Mouse (Mus musculus) fat pad, adult 2 months (tissue): ENCODE results near the gene Hpse.

Experiments
- DNase-seq: peaks from one replicate; pipeline ENCODE4 v3.0.0-alpha.2; 2011; ENCODE audit warnings: low read depth, low spot score; ENCODE audit errors: extremely low read depth

Hpse gene

GRCm38 (mm10) chr5:100643253-100643990, 76.1 kb downstream of the Hpse start:
- no peak for DNase-seq

DNA sequence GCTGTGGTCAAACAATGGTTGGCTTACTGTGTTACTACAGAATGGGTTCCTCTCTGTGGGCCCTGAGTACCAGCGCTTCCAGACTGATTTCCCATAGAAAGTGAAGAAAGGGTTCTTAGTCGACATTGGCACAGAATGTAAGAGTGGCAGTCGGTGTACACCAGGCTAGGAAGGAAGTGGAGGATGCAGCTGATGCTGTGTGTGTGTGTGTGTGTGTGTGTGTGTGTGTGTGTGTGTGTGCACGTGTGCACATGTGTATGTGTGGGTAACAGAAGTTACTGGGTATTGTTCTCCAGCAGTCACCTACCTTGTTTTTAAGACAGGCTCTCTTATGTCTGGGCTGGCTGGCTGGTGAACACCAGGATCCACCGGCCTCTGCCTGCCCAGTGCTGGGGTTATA, 77.2 kb downstream of the Hpse start:
- no peak for DNase-seq

GRCm38 (mm10) chr5:100638483-100638882, 81.0 kb downstream of the Hpse start:
- DNase-seq, result no peak

- no peak for DNase-seq
Measured at GRCm38 (mm10) chr5:100636794-100637544, 82.5 kb downstream of the Hpse start.

DNA sequence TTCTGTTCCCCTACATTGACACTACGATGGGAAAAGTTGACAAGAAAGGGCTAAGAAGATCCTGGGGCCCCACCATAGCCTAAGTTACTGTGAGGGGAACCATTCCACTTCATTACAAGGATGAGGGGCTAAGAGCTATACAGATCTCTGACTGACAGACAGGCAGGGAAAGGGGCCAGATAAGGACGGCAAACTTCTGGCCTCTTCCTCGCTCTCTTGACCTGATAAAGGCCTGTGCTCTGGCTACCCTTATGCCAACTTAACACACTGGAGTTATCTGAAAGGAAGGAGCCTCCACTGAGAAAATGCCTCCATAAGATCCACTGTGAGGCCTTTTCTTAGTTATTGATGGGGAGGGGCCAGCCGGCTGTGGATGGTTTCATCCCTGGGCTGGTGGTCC, 83.6 kb downstream of the Hpse start:
- DNase-seq, result no peak

DNA sequence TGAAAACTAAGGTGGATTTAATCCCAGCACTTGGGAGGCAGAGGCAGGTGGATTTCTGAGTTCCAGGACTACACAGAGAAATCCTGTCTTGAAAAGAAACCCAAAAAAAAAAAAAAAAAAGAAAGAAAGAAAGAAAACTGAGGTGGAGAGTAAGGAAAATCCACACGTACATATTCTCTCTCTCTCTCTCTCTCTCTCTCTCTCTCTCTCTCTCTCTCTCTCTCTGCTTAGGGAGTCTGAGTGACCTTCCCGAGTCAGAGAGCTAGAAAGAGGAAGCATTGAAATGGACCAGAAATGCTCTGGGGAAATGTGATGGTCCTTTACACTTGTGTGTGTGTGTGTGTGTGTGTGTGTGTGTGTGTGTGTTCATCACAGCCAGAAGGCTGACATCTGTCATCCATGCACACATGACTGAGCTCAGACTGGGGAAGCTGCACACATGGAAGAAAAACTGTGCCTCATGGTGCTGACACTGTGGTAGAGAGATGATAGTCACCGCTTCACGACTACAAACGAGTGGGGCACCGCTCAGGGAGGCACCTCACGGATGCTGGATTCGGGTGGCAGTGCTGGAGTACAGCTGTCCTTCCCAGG, 84.5 kb downstream of the Hpse start:
- no peak for DNase-seq

- peak; percentile 8 for DNase-seq
Measured at GRCm38 (mm10) chr5:100632540-100633129, 86.9 kb downstream of the Hpse start.
